Mouse (Mus musculus) hindbrain, embryonic 11.5 days (tissue): Measurements from ENCODE around the gene Mvb12a. TPM values are rescaled to one million over a fixed set of nuclear protein-coding genes. Genes with fewer than 3 reads are reported as not detected.
A peak's percentile ranks its signal among the peaks of the same experiment; 100 is the strongest.

Experiments
- ATAC-seq: fragments of 200-750 bp; cut with Nextera tagmentation; 2 replicates; pipeline ENCODE4 v1.8.0; 2017; ENCODE audit warnings: mild to moderate bottlenecking, moderate TSS enrichment, moderate library complexity; ENCODE audit not compliant: low FRiP score
- DNase-seq: peaks from one replicate; pipeline ENCODE4 v3.0.0-alpha.2; 2015; ENCODE audit warnings: low spot score
- H3K27ac ChIP-seq: fragments of 300-500 bp; sonication (generic); 2 replicates; pipeline ENCODE4 v1.5.1; 2014; ENCODE audit warnings: mild to moderate bottlenecking, low read depth, low read length
- H3K27me3 ChIP-seq: fragments of 300-500 bp; sonication (generic); 2 replicates; pipeline ENCODE4 v1.6.1; 2014; ENCODE audit warnings: mild to moderate bottlenecking, low read length, moderate library complexity, mixed read lengths; ENCODE audit not compliant: control insufficient read depth, insufficient read depth
- H3K36me3 ChIP-seq: fragments of 300-500 bp; sonication (generic); 2 replicates; pipeline ENCODE4 v1.6.1; 2014; ENCODE audit warnings: mild to moderate bottlenecking, low read length, moderate library complexity, mixed read lengths; ENCODE audit not compliant: control insufficient read depth, insufficient read depth
- H3K4me1 ChIP-seq: fragments of 300-500 bp; sonication (generic); replicated peaks from 2 replicates; pipeline ENCODE4 v1.6.1; 2014; ENCODE audit warnings: low read length, mixed read lengths; ENCODE audit not compliant: control insufficient read depth, insufficient read depth
- H3K4me2 ChIP-seq: fragments of 300-500 bp; sonication (generic); replicated peaks from 2 replicates; pipeline ENCODE4 v1.6.1; 2014; ENCODE audit warnings: mild to moderate bottlenecking, low read depth, low read length
- H3K4me3 ChIP-seq: fragments of 300-500 bp; sonication (generic); 2 replicates; pipeline ENCODE4 v1.5.1; 2014; ENCODE audit warnings: low read depth, low read length
- H3K9ac ChIP-seq: fragments of 300-500 bp; sonication (generic); 2 replicates; pipeline ENCODE4 v1.6.1; 2014; ENCODE audit warnings: low read depth, low read length
- H3K9me3 ChIP-seq: fragments of 300-500 bp; sonication (generic); 2 replicates; pipeline ENCODE4 v1.6.1; 2016; ENCODE audit warnings: low read length; ENCODE audit not compliant: control insufficient read depth
- WGBS: fragments of 180-500 bp; shearing (Covaris S2); extraction: QIAGEN DNeasy Blood & Tissue Kit; methylation state at CpG from one replicate; pipeline ENCODE4 v1.1.7; 2014; 5-methylcytosine and 5-hydroxymethylcytosine counted together
- polyA plus RNA-seq: library from polyadenylated mRNA; unstranded; fragments of >200 nt; fragmentation: Nextera tagmentation; extraction: Ambion mirVana; gene quantifications from 2 replicates; pipeline ENCODE4 v1.2.1, GENCODE M21; 2014

Gene Mvb12a
- polyA plus RNA-seq, 1 experiment from 2014 or later, result 61.1 TPM

DNA sequence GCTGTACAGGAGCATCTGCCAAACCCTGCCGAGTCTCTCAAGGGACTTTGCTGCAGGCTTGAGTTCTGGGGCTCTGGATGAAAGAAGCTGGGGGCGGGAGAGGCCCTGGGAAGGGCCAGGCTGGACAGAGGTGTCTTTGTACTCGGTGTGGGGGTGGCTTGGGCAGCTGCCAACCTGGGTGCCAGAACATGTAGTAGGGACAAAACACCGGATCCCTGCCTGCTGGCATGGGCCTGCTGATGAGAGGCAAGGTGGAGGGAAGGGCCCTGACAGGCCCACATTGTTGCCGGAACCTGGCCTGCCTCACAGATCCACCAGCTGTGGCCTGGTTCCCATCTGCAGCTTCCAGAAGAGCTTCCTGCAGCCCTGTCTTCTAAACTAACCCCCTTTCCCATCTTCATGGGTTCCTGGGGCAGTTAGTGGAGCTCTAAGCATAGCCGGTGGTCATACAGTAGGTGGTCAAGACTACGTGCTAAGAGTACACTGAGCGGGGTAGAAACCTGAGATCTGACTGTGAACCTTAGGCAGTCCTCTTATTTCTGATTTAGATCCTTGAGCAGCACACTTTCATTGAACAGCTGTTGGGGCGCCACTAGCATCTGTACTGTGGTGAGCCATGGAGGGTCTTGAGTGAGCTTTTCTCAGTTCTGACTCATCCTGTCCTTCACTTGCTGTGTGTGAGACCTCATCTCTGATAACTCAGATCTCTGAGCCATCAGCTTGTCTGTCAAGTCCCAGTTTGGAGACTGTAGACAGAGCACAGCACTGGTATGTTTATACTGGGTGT, 30.3 kb downstream of the Mvb12a start:
- Histone ChIP-seq H3K4me3 (no peak overlapping the region), H3K27ac (no peak overlapping the region), H3K4me2 (no peak overlapping the region), H3K27me3 (peaks cover 9% of the 10 kb centered on the region), H3K4me1 (peaks cover 11% of the 10 kb centered on the region; the same call in 1 of the 2 replicates), H3K9me3 (no peaks in the 10 kb centered on the region), H3K9ac (no peak overlapping the region), H3K36me3 (no peaks in the 10 kb centered on the region)
- ATAC-seq (no peak), DNase-seq (no peak)
- WGBS, result 80% methylated on average over 9 of the region's 9 CpGs

DNA sequence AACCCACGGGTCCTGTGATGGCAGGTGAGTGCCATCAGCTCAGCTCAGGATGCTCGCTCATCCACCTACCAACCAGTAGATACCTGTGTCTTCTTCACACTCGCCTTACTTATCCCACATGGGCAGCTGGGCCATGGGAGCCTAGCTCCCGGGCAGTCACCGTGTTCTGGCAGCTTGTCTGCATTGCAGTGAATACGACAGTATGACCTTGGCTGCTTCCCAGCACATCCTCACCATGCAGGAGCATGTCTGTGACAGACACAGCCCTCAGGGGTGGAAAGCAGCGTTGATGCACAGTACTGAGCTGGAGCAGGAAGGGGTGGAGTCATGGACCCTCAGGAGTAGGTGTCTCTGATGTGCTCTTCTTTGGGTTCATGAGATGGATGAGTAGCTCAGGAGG, 31.7 kb downstream of the Mvb12a start:
- no peak overlapping the region for H3K27ac ChIP-seq
- H3K9me3 ChIP-seq, result no peaks in the 10 kb centered on the region
- no peak for DNase-seq
- H3K4me1 ChIP-seq, result peaks cover 4% of the 10 kb centered on the region; the same call in 1 of the 2 replicates
- no peak overlapping the region for H3K4me3 ChIP-seq
- H3K36me3 ChIP-seq, result no peaks in the 10 kb centered on the region
- WGBS, result 88% methylated on average over 7 of the region's 7 CpGs
- H3K4me2 ChIP-seq, result no peak overlapping the region
- H3K27me3 ChIP-seq, result no peaks in the 10 kb centered on the region; the same call in 1 of the 2 replicates
- no peak for ATAC-seq
- H3K9ac ChIP-seq, result no peak overlapping the region

DNA sequence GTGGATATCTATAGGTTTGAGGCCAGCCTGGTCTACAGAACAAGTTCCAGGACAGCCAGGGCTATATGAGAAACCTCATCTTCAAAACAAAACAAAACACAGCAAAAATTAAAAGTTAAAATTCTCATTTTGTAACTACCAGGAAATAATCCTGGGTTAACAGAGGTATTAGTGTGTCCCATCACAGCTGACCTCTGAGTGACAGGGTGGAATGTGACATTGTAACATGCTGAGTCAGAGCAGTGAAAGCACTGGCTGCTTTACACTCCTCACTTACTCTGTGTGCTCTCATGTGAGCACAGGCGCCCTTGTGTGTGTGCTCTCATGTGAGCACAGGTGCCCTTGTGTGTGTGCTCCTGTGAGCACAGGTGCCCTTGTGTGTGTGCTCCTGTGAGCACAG, 32.3 kb downstream of the Mvb12a start:
- WGBS, result 70% methylated on average over 1 of the region's 1 CpGs
- Histone ChIP-seq H3K27me3 (no peaks in the 10 kb centered on the region), H3K9me3 (no peaks in the 10 kb centered on the region), H3K9ac (no peak overlapping the region), H3K4me1 (peaks cover 4% of the 10 kb centered on the region; the same call in 1 of the 2 replicates), H3K36me3 (no peaks in the 10 kb centered on the region), H3K27ac (no peak overlapping the region), H3K4me3 (no peak overlapping the region), H3K4me2 (no peak overlapping the region)
- ATAC-seq (no peak), DNase-seq (no peak)

DNA sequence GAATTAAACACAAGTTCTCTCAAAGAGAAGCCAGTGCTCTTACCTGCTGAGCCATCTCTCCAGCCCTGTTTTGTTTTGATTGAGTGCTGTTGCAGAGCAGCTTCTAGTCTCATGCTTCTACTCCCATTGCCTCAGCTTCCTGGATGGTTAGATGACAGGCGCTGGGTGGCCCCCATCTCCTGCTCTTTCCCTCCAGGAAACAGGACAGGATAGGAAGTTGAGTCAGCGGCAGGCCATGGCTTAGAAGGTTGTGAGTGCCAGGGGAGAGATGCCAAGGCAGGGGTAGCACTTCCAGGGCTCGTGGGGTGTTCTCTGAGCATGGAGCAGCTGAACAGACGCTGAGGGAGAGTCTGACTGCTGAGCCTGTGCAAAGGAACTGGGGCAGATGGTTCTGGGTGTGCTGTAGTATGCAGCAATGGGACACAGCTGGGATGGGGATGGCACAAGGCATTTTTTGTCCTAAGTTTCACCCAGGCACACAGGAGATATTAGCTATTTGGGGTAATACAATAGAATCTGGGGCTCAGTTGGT, 35.2 kb downstream of the Mvb12a start:
- ATAC-seq (no peak), DNase-seq (no peak)
- no peaks in the 10 kb centered on the region for H3K4me1 ChIP-seq
- H3K27ac ChIP-seq, result no peak overlapping the region
- H3K4me2 ChIP-seq, result no peak overlapping the region
- H3K4me3 ChIP-seq, result no peak overlapping the region
- no peaks in the 10 kb centered on the region for H3K9me3 ChIP-seq
- WGBS, result 78% methylated on average over 4 of the region's 4 CpGs
- H3K9ac ChIP-seq, result no peak overlapping the region
- no peaks in the 10 kb centered on the region for H3K27me3 ChIP-seq
- no peaks in the 10 kb centered on the region for H3K36me3 ChIP-seq

DNA sequence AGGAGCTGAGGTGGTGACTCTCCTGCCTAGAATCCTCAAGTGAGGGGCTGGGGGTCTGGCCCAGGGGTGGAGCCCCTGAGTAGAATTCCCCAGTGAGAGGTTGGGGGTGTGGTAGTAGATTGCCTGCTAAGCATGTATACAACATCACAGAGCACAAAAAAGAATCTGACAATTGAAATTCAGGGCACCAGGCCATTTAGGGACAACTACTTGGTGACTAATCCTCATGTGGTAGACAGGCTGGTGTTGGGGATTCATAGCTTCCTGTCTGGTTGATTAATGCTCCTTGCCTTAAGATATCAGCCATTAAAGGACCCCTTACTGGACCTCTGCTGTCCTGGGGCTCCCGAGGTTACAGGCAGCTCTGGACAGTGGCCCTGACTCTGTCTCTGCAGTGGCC, 36.3 kb downstream of the Mvb12a start:
- H3K9ac ChIP-seq, result no peak overlapping the region
- H3K36me3 ChIP-seq, result no peaks in the 10 kb centered on the region
- H3K4me1 ChIP-seq, result no peaks in the 10 kb centered on the region
- H3K27me3 ChIP-seq, result no peaks in the 10 kb centered on the region
- no peaks in the 10 kb centered on the region for H3K9me3 ChIP-seq
- no peak for DNase-seq
- ATAC-seq, result no peak
- no peak overlapping the region for H3K4me3 ChIP-seq
- WGBS, result 77% methylated on average over 1 of the region's 1 CpGs
- H3K4me2 ChIP-seq, result no peak overlapping the region
- no peak overlapping the region for H3K27ac ChIP-seq

DNA sequence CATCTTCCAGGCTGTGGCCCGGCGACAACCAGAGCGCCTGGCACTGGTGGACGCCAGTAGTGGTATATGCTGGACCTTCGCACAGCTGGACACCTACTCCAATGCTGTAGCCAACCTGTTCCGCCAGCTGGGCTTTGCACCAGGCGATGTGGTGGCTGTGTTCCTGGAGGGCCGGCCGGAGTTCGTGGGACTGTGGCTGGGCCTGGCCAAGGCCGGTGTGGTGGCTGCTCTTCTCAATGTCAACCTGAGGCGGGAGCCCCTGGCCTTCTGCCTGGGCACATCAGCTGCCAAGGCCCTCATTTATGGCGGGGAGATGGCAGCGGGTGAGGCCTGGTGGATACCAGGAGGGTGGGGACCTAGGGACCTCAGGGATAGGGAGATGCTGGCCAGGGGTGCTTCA, 36.8 kb downstream of the Mvb12a start:
- H3K27me3 ChIP-seq, result no peaks in the 10 kb centered on the region
- no peaks in the 10 kb centered on the region for H3K9me3 ChIP-seq
- no peak overlapping the region for H3K9ac ChIP-seq
- no peak overlapping the region for H3K4me2 ChIP-seq
- no peaks in the 10 kb centered on the region for H3K4me1 ChIP-seq
- no peak for ATAC-seq
- no peak overlapping the region for H3K4me3 ChIP-seq
- H3K27ac ChIP-seq, result no peak overlapping the region
- H3K36me3 ChIP-seq, result no peaks in the 10 kb centered on the region
- WGBS, result 94% methylated on average over 14 of the region's 14 CpGs
- no peak for DNase-seq

DNA sequence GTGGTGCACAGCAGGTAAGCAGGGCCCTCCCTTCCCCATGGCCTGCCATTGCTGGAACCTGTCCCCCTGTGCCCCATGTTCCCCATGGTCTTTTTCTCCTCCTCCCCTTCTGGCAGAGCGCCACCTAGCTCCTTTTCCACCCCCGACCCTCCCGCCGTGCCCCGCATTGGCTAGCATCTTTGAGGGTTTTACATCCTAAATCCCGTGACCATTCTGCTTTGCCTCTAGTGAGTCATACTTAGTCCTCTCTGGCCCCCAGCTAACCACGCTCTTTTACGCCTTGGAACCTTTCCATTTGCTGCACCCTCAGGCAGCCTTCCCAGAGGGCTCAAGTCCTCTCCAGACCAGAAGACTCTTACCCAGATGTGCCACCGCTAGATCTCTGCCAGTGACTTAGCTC, 37.5 kb downstream of the Mvb12a start:
- Histone ChIP-seq H3K9me3 (no peaks in the 10 kb centered on the region), H3K4me2 (no peak overlapping the region), H3K4me3 (no peak overlapping the region), H3K27me3 (no peaks in the 10 kb centered on the region), H3K36me3 (no peaks in the 10 kb centered on the region), H3K27ac (no peak overlapping the region), H3K4me1 (no peaks in the 10 kb centered on the region), H3K9ac (no peak overlapping the region)
- DNase-seq (no peak), ATAC-seq (no peak)
- WGBS, result 35% methylated on average over 8 of the region's 9 CpGs

DNA sequence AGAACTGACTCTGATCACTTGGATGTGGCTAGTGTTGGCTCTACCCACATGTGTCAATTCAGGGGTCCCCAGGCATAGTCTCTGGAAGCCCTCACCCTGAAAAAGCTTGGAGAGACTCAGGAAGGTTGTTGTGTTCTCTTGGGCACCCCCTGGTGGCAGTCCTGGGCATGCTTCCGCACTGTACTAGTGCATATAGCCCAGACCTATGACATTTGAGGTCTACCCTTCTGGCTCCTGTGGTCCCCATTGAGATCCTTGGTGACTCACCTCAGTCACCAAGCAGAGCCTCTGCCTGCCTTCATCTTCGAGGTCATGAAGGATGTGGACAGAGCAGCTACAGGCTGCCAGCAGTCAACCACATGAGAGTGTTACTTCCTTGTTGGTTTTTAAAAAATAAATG, 44.2 kb downstream of the Mvb12a start:
- peak; percentile 64 for DNase-seq
- no peak for ATAC-seq

DNA sequence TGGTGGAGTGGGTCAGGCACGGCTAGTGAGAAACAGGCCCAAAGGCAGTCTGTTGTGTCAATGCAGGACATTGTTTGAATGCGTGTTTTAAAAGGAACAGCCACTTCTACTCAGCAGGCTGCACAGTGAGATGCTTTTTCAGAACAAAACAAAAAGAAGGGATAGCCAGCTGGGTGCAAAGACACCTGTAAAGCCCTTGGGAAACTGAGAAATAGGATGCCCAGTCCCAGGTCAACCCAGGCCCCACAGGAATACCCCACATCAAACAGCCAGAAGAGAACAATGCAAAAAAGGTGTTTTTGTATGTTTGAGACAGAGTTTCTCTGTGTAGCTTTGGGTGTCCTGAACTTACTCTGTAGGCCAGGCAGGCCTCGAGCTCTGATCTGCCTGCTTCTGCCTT, 46.0 kb downstream of the Mvb12a start:
- Histone ChIP-seq H3K4me1 (peaks cover 12% of the 10 kb centered on the region), H3K27ac (no peak overlapping the region), H3K27me3 (no peaks in the 10 kb centered on the region), H3K4me2 (no peak overlapping the region), H3K4me3 (no peak overlapping the region), H3K9me3 (no peaks in the 10 kb centered on the region), H3K9ac (no peak overlapping the region), H3K36me3 (no peaks in the 10 kb centered on the region)
- no peak for DNase-seq
- 66% methylated on average over 3 of the region's 3 CpGs for WGBS
- no peak for ATAC-seq

More for the DNA sequence above, 44.2 kb downstream of the Mvb12a start:
- no peak overlapping the region for H3K9ac ChIP-seq
- H3K9me3 ChIP-seq, result no peaks in the 10 kb centered on the region
- WGBS, result 88% methylated on average over 2 of the region's 2 CpGs
- no peaks in the 10 kb centered on the region for H3K27me3 ChIP-seq
- no peak overlapping the region for H3K4me3 ChIP-seq
- H3K27ac ChIP-seq, result no peak overlapping the region
- H3K4me2 ChIP-seq, result no peak overlapping the region
- H3K36me3 ChIP-seq, result no peaks in the 10 kb centered on the region
- H3K4me1 ChIP-seq, result peaks cover 4% of the 10 kb centered on the region
